Comparison of ENCODE assay signal across 27 mouse cellular contexts in the genomic region with DNA sequence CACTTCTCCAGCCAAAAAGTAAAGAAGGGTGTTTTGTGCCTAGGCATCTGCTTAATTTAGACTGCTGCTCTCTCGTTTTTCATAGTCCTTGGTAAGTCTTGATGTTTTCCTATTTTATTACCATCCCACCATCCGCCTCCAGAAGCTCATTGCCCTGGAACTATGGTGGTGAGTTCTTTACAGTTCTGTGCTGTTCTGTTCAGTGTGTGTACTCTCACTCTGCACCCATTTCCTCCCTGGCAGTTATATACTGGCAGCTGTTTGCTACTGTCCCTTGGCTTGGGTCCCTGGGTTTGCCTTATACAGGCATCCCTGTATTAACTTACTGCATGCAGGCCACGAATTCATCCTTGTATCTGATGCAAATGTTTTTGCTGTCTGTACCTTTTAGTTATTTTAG.
A peak's percentile ranks its signal among the peaks of the same experiment; 100 is the strongest.
DNase-seq lines count a peak whose midpoint lies in the region; ATAC-seq lines count a peak whose summit lies in the region.
"Had no signal": no experiment of that assay in that cellular context is flagged by ENCODE, and none has a peak within 500 bp of the region (broad histone marks: within the 10 kb centered on the region; RNA-seq: fewer than 3 reads in every experiment).

No protein-coding gene starts in this region.

- 0 out of 2 replicates have a peak overlapping the region, but pooled peaks have one; percentile 33 for H3K27ac ChIP-seq in limb, embryonic 13.5 days
- H3K27ac ChIP-seq in limb, embryonic 10.5 days = no peak overlapping the region
- H3K27ac ChIP-seq: forebrain, embryonic 15.5 days; heart, embryonic 13.5 days; hindbrain, postnatal 0 days; limb, embryonic 15.5 days; liver, embryonic 14.5 days; lung, embryonic 15.5 days; neural tube, embryonic 15.5 days; stomach, embryonic 15.5 days had no signal

- WGBS in limb, embryonic 13.5 days = 54% methylated on average over 3 of the region's 3 CpGs
- WGBS in limb, embryonic 10.5 days = 69% methylated on average over 3 of the region's 3 CpGs

- DNase-seq in cerebellum, postnatal 10 days = peak; percentile 49 to 57
- no peak for DNase-seq in cerebellum, postnatal 36 days
- DNase-seq in gastrocnemius, postnatal 10 days = peak; percentile 11
- no peak for DNase-seq in gastrocnemius, adult 8-10 months (ENCODE audit: low spot score in 2 of 2)
- DNase-seq in limb, embryonic 10.5 days (ENCODE audit: low spot score) = no peak
- DNase-seq in brain, adult 2 months (ENCODE audit: low read depth, low spot score) = peak; percentile 55
- no peak for DNase-seq in c-Kit-positive CD71-positive TER-119-positive erythroid progenitor cells, embryonic 14.5 days (ENCODE audit: low spot score)
- DNase-seq: adrenal gland, adult 8-10 months; cerebellum, adult 2 months; heart, adult 11 months; heart, postnatal 14 days; kidney, adult 9 months; kidney, postnatal 25 days; lung, postnatal 4 days; thymus, adult 18-20 months; thymus, postnatal 36 days had no signal

- no peak overlapping the region for H3K4me2 ChIP-seq in limb, embryonic 13.5 days (replicated peaks)
- H3K4me2 ChIP-seq: forebrain, embryonic 15.5 days; heart, embryonic 13.5 days; limb, embryonic 15.5 days; lung, embryonic 15.5 days; neural tube, embryonic 15.5 days; stomach, embryonic 15.5 days had no signal

- no peaks in the 10 kb centered on the region for H3K9me3 ChIP-seq in limb, embryonic 13.5 days
- H3K9me3 ChIP-seq in limb, embryonic 10.5 days (replicated peaks) = no peaks in the 10 kb centered on the region
- H3K9me3 ChIP-seq: forebrain, embryonic 15.5 days; heart, embryonic 13.5 days; limb, embryonic 15.5 days; lung, embryonic 15.5 days; neural tube, embryonic 15.5 days; stomach, embryonic 15.5 days had no signal

- peaks cover 26% of the 10 kb centered on the region for H3K4me1 ChIP-seq in limb, embryonic 13.5 days
- H3K4me1 ChIP-seq in limb, embryonic 10.5 days = peaks cover 19% of the 10 kb centered on the region
- H3K4me1 ChIP-seq: forebrain, embryonic 15.5 days; neural tube, embryonic 15.5 days had no signal

- H3K4me3 ChIP-seq in limb, embryonic 13.5 days = no peak overlapping the region
- H3K4me3 ChIP-seq in limb, embryonic 10.5 days = no peak overlapping the region
- H3K4me3 ChIP-seq: forebrain, embryonic 15.5 days; heart, embryonic 13.5 days; limb, embryonic 15.5 days; lung, embryonic 15.5 days; neural tube, embryonic 15.5 days; stomach, embryonic 15.5 days had no signal

- ATAC-seq in limb, embryonic 13.5 days (ENCODE audit: low FRiP score, low read depth) = no peak
- ATAC-seq: activated CD4-positive, CD25-positive, alpha-beta regulatory T cell, adult 4 months; forebrain, embryonic 15.5 days; hindbrain, postnatal 0 days; intestine, embryonic 16.5 days had no signal

- H3K27me3 ChIP-seq in limb, embryonic 13.5 days = no peaks in the 10 kb centered on the region
- no peaks in the 10 kb centered on the region for H3K27me3 ChIP-seq in limb, embryonic 10.5 days (ENCODE audit: low read depth, poor library complexity, severe bottlenecking)
- H3K27me3 ChIP-seq: forebrain, embryonic 15.5 days; heart, embryonic 13.5 days; limb, embryonic 15.5 days; lung, embryonic 15.5 days; neural tube, embryonic 15.5 days; stomach, embryonic 15.5 days had no signal

- no peak overlapping the region for H3K9ac ChIP-seq in limb, embryonic 13.5 days
- H3K9ac ChIP-seq: forebrain, embryonic 15.5 days; heart, embryonic 13.5 days; limb, embryonic 15.5 days; liver, embryonic 14.5 days; lung, embryonic 15.5 days; neural tube, embryonic 15.5 days; stomach, embryonic 15.5 days had no signal

- H3K36me3 ChIP-seq in limb, embryonic 13.5 days = no peaks in the 10 kb centered on the region
- H3K36me3 ChIP-seq in limb, embryonic 10.5 days = no peaks in the 10 kb centered on the region
- H3K36me3 ChIP-seq: forebrain, embryonic 15.5 days; heart, embryonic 13.5 days; limb, embryonic 15.5 days; lung, embryonic 15.5 days; neural tube, embryonic 15.5 days; stomach, embryonic 15.5 days had no signal

Comparison
In these comparisons a context has a peak if more than half of its experiments do, and no peak if none do; other contexts are left out.
1. DNase-seq: peak in cerebellum, postnatal 10 days (2 of 2), gastrocnemius, postnatal 10 days (single experiment) and brain, adult 2 months (single experiment); none in cerebellum, postnatal 36 days (0 of 2), gastrocnemius, adult 8-10 months (0 of 2), limb, embryonic 10.5 days (single experiment) and c-Kit-positive CD71-positive TER-119-positive erythroid progenitor cells, embryonic 14.5 days (single experiment).